Mouse (Mus musculus) forebrain, embryonic 10.5 days (tissue): ENCODE measurements around the gene Actrt1. TPM values are rescaled to one million over a fixed set of nuclear protein-coding genes. Genes with fewer than 3 reads are reported as not detected.

Source experiments
- DNase-seq: peaks from one replicate; pipeline ENCODE4 v3.0.0-alpha.2; 2017; ENCODE audit warnings: low spot score; ENCODE audit errors: extremely low spot score
- H3K27ac ChIP-seq: fragments of 300-500 bp; sonication (generic); 2 replicates; pipeline ENCODE4 v1.5.1; 2016; ENCODE audit warnings: mild to moderate bottlenecking
- H3K27me3 ChIP-seq: fragments of 300-500 bp; sonication (generic); 2 replicates; pipeline ENCODE4 v1.6.1; 2016; ENCODE audit warnings: mild to moderate bottlenecking; ENCODE audit not compliant: poor library complexity, severe bottlenecking
- H3K36me3 ChIP-seq: fragments of 300-500 bp; sonication (generic); replicated peaks from 2 replicates; pipeline ENCODE4 v1.6.1; 2016; ENCODE audit warnings: mild to moderate bottlenecking, moderate library complexity
- H3K4me1 ChIP-seq: fragments of 300-500 bp; sonication (generic); 2 replicates; pipeline ENCODE4 v1.6.1; 2016
- H3K4me3 ChIP-seq: fragments of 300-500 bp; sonication (generic); 2 replicates; pipeline ENCODE4 v1.5.1; 2016; ENCODE audit warnings: mild to moderate bottlenecking, moderate library complexity
- H3K9me3 ChIP-seq: fragments of 300-500 bp; sonication (generic); 2 replicates; pipeline ENCODE4 v1.6.1; 2016; ENCODE audit warnings: mild to moderate bottlenecking, moderate library complexity
- WGBS: fragments of 180-500 bp; shearing (Covaris S2); methylation state at CpG from one replicate; pipeline ENCODE4 v1.1.7; 2016; 5-methylcytosine and 5-hydroxymethylcytosine counted together
- polyA plus RNA-seq: library from polyadenylated mRNA; unstranded; fragments of >200 nt; fragmentation: Nextera tagmentation; extraction: Ambion mirVana; gene quantifications from 2 replicates; pipeline ENCODE4 v1.2.1, GENCODE M21; 2016

The Actrt1 gene
- not detected in 2 replicates for polyA plus RNA-seq

DNA sequence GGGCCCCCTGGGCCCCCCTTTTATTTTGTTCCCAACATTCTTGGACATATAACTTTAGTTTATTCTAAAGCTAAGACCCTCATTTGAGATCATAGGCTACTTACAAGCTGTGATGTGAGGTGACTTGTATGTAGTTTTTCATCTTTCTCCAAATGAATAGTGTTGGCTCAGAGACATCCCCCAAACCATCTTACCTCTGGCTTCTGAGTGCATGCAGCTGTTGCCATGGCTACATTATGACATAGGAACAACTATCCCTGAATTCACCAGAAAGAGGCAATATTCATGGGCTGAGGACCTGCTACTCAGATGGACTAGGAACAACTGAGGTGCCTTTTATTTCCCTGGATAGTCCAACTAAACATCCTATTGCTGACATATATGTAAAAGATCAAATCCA, at the start of gene Actrt1:
Gene Actrt1 (plus strand): TSS at position 301 of the 400 bp plus-strand sequence.
- Histone ChIP-seq H3K4me1 (no peaks in the 10 kb centered on the region), H3K27me3 (no peaks in the 10 kb centered on the region), H3K27ac (no peak within 1 kb of the TSS), H3K9me3 (no peaks in the 10 kb centered on the region), H3K36me3 (no peaks in the 10 kb centered on the region), H3K4me3 (no peak within 1 kb of the TSS)
- DNase-seq = no peak

GRCm38 (mm10) chrX:46331463-46332115, 2.8 kb downstream of the Actrt1 start:
- H3K9me3 ChIP-seq = no peaks in the 10 kb centered on the region
- no peak for DNase-seq
- H3K27me3 ChIP-seq = no peaks in the 10 kb centered on the region
- H3K4me1 ChIP-seq = no peaks in the 10 kb centered on the region
- no peak overlapping the region for H3K4me3 ChIP-seq
- 76% methylated on average over 1 of the region's 1 CpGs for WGBS
- H3K27ac ChIP-seq = no peak overlapping the region
- H3K36me3 ChIP-seq = no peaks in the 10 kb centered on the region
